Mouse (Mus musculus) layer of hippocampus, postnatal 14 days (tissue): ENCODE data around the gene Map4k4. TPM values are rescaled to one million over a fixed set of nuclear protein-coding genes. Genes with fewer than 3 reads are reported as not detected.

Experiments used
- DNase-seq, 2 experiments: peaks; one replicate each; pipeline ENCODE4 v3.0.0; 2021 to 2022; ENCODE audit warnings: low spot score in 2 of 2, mixed read lengths in 1 of 2
- total RNA-seq, 2 experiments: library from RNA; stranded (reverse); gene quantifications; 2 replicates each; pipeline ENCODE4 v1.2.3; 2021

Map4k4 gene
- total RNA-seq, 2 experiments from 2014 or later = 230 to 243 TPM

GRCm38 (mm10) chr1:39962321-39962720 lies 61.6 kb downstream of the Map4k4 start:
- no peak for DNase-seq

DNA sequence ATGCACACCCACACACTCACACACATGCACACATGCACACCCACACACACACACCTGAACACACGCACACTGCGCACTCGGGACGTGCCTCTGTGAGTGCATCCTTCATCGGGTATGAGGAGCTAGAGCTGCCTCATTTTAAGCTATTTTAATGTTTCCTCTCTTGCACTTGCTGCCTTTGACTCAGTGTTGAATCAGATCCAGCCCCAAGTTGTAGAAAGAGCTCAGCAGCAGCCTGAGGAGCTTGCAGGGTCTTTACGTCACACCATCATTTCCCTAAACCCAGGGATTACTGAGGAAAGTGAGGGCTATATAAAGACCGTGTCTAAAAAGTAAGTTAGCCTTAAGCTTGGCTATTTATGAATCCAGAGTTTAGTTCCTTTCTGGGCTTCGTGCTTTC lies 62.1 kb downstream of the Map4k4 start:
- no peak for DNase-seq

- no peak for DNase-seq
Measured at GRCm38 (mm10) chr1:39963821-39964220, 63.1 kb downstream of the Map4k4 start.

- DNase-seq = no peak
Measured at GRCm38 (mm10) chr1:39964427-39964826, 63.7 kb downstream of the Map4k4 start.

GRCm38 (mm10) chr1:39965461-39965860 lies 64.7 kb downstream of the Map4k4 start:
- DNase-seq = no peak

- no peak for DNase-seq
Measured at GRCm38 (mm10) chr1:39968999-39969398, 68.3 kb downstream of the Map4k4 start.

GRCm38 (mm10) chr1:39969771-39970406 lies 69.2 kb downstream of the Map4k4 start:
- no peak for DNase-seq

DNA sequence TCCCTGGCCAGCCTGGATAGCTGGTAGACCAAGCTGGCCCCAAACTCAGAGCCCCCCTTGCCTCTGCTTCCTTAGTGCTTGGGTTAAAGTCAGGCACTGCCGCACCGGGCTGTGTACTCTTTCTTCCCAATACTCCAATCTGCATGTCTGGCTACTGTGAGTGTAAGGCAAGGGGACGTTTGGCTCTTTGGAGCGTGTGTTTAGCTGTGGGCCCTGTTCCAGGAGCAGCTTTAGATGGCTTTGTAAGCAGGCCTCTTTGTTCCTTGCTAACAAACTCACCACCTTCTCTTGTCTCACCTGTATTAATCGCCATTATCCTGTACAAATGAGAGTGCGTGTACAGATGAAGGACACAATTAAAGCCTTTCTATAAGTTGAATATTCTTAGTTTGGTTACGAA lies 71.7 kb downstream of the Map4k4 start:
- DNase-seq = no peak

GRCm38 (mm10) chr1:39973911-39974310 lies 73.2 kb downstream of the Map4k4 start:
- no peak for DNase-seq

- no peak for DNase-seq
Measured at GRCm38 (mm10) chr1:39975005-39975404, 74.3 kb downstream of the Map4k4 start.

GRCm38 (mm10) chr1:39976107-39976506 lies 75.4 kb downstream of the Map4k4 start:
- no peak for DNase-seq

GRCm38 (mm10) chr1:39976847-39977744 lies 76.4 kb downstream of the Map4k4 start:
- no peak for DNase-seq

DNA sequence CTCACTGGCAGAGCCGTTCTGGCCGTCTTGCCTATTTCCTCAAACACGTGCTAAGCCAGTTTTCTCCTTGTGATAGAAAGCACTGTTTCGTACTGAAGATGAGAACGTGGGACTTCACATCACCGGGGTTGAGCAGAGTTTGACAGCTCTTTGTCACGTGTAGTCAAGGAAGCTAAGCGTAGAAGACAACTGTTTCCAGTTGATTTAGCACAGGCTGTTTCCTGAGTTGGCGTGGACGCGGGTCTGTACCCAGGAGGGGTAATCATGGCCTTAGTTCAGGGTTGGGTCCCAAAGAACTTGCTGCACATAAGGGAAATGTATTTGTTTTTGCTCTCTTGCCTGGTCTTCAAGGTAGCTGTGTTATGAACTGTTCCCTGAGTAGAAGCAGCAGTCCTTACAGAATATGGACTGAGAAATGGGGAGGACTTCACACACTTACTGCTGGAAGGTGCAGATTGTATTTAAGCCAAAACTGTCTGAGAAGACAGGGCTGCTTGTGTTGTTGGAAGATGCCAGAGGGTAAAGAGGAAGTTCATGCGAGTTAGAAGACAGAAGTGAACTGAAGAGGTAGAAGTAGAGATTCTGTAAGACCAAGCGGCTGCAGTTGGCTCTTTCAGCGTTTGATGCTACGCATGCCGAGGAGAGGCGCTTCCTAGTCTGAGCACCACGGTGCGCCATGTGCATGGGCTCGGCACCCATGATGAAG lies 78.2 kb downstream of the Map4k4 start:
- no peak for DNase-seq

GRCm38 (mm10) chr1:39980314-39981290 lies 79.9 kb downstream of the Map4k4 start:
- DNase-seq = no peak

GRCm38 (mm10) chr1:39981970-39982369 lies 81.3 kb downstream of the Map4k4 start:
- DNase-seq = no peak

DNA sequence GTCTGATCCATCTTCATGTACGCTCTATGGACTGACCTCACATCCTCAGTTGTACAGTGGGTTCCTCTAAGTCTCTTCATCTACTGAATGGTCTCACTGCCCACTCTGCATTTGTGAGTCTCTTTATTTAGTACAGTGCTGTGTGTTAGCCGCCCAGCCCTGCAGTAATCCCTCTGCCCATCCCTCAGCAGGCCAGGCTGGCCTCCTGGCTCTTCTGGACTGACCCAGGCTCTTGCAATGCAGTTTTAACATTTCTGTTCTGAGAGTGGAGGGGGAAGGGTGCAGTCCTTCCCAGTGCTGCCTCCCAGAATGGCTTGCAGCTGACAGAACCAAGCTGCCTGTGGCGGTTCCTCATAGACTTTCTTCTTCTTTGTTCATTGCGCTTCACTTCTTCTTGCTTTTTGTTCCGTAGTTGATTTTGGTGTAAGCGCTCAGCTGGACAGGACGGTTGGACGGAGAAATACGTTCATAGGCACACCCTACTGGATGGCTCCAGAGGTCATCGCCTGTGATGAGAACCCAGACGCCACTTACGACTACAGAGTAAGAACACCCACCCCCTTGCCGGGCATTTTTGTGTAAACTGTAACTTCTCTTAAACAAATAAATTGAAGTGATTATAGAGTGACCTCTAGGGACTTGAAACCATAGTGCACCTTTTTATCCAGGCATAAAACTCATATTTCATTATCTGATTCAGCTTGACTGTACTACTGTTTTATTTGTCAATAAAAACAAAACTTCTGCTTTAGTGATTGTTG lies 82.2 kb downstream of the Map4k4 start:
- no peak for DNase-seq

GRCm38 (mm10) chr1:39984331-39984730 lies 83.6 kb downstream of the Map4k4 start:
- no peak for DNase-seq

DNA sequence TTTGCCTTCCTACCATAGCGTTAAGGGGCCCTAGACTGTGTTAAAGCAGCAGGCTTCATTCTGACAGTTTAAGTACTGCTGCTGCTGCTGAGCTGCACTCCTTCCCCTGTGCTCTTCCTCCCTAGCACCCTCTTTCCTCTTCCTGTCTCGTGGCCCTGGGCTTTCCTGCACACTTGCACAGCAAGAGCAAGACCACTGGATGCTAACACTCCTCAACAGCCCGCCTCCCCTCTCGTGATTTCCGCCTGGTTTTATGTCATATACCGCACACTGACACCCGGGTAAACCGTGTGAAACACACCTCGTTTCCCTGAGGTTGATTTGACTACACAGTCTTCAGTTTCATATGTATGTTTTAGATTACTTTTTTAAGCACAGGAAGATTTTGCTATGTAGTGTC lies 86.1 kb downstream of the Map4k4 start:
- no peak for DNase-seq

DNA sequence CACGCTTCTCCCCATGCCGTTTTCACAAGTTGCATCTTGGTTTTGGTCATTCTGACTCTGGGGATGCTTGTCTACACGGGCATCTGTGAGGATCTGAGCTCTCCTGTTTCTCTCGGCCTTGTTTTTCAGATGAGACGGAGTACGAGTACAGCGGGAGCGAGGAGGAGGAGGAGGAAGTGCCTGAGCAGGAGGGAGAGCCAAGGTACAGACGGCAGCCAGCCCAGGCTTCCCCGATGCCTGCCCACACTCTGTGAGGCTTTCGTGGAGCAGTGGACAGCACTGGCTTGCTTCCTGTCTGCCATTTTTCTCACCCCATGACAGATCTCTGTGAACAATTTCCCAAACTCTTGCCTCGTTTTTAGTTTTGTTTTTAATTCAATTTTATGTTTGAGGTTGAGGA lies 88.1 kb downstream of the Map4k4 start:
- DNase-seq = no peak

DNA sequence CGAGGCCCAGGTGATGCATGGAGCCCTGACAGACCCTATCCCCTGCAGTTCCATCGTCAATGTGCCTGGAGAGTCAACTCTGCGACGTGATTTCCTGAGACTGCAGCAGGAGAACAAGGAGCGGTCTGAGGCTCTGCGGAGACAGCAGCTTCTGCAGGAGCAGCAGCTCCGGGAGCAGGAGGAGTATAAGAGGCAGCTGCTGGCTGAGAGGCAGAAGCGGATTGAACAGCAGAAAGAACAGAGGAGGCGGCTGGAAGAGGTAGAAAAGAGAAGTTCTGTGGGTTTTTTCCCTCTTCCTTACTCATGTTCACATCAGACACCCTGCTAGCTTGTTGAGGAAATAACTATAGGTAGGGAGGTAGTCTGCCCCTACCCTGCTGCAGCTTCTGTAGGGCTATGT lies 89.3 kb downstream of the Map4k4 start:
- no peak for DNase-seq
